Mouse (Mus musculus) embryonic fibroblast, embryonic 13.5 days (primary cell): ENCODE data around the gene Pla2g4e.

Experiments
- CTCF ChIP-seq: IDR thresholded peaks from 2 replicates; pipeline ENCODE4 v1.5.1; 2011; ENCODE audit warnings: mild to moderate bottlenecking, control low read depth, low read length, moderate library complexity, borderline replicate concordance; ENCODE audit not compliant: insufficient read depth
- POLR2A ChIP-seq: IDR thresholded peaks from 2 replicates; pipeline ENCODE4 v1.6.1; 2011; ENCODE audit warnings: low read depth, mild to moderate bottlenecking, control low read depth, low read length, moderate library complexity

DNA sequence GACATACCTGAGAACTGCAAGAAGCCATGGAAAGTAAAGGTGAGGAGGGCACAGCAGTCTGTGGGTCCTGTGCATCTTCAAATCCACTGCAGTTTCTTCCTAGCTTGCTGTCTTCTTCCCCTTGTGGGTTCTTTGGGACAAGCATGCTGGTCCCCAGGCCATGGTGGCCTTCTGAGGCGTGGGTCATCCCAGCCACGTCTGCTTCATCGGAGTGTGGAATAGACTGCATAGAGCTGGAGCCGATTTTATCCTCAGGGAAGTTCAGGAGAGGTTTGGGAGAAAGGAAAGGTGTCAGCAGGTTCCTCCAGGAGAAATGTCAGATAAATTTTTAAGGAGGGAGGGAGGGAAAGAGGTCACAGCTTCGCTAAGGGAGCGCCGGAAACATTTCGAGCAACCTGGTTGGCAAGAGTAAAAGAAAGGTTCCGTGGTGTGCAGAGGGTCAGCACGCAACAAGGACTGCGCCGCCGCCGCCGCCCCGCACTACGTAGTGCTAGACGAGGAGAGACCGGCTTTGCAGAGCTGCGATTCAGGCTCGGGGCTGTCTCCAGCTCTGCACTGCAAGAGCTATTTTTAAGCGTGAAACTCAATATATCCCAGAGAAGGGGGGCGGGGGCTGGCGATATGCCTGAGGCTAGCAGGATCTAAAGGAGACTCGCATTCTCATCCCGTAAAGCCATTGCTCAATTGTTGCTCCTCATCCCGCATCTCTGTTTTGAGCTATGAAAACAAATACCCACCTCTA, at the start of gene Pla2g4e:
- TF ChIP-seq POLR2A (no peak), CTCF (no peak)
